19 mouse cellular contexts compared by ENCODE assay signal in genomic region chr10:95178785-95179184, GRCm38 (mm10).
DNase-seq lines count a peak whose midpoint lies in the region; ATAC-seq and TF ChIP-seq lines count a peak whose summit lies in the region.
"Had no signal": no experiment of that assay in that cellular context is flagged by ENCODE, and none has a peak within 500 bp of the region (broad histone marks: within the 10 kb centered on the region; RNA-seq: fewer than 3 reads in every experiment).

No protein-coding gene starts in this region.

- intact Hi-C loops in left cerebral cortex, postnatal 4 days (cut with DNase I): no loop called here

- no peak overlapping the region for H3K4me3 ChIP-seq in thymus, adult 2 months (ENCODE audit: control insufficient read depth, insufficient read depth, low read length)
- H3K4me3 ChIP-seq in midbrain, embryonic 10.5 days: no peak overlapping the region
- H3K4me3 ChIP-seq: embryonic facial prominence, embryonic 15.5 days; heart, embryonic 13.5 days; limb, embryonic 15.5 days had no signal

- TF ChIP-seq POLR2A in thymus, adult 2 months (IDR thresholded peaks at IDR 0.05; ENCODE audit: control insufficient read depth, extremely low read depth, insufficient read depth, low read length, poor library complexity): no peak

- H3K27me3 ChIP-seq in thymus, adult 2 months (ENCODE audit: control insufficient read depth, insufficient read depth, low read length): no peaks in the 10 kb centered on the region
- H3K27me3 ChIP-seq in midbrain, embryonic 10.5 days (ENCODE audit: low read depth, poor library complexity, severe bottlenecking): 0 out of 2 replicates have a peak, but pooled peaks cover 4% of the 10 kb centered on the region
- H3K27me3 ChIP-seq: embryonic facial prominence, embryonic 15.5 days; heart, embryonic 13.5 days; limb, embryonic 15.5 days; Patski had no signal

- peak; percentile 25 for DNase-seq in thymus, postnatal 0 days (ENCODE audit: low spot score)
- DNase-seq in thymus, adult 2 months: no peak
- DNase-seq in midbrain, embryonic 10.5 days (ENCODE audit: low spot score): no peak
- DNase-seq in testis, postnatal 10 days (ENCODE audit: low spot score): no peak
- no peak for DNase-seq in left cerebral cortex, postnatal 4 days
- DNase-seq: cerebellum, adult 11 months; forebrain, postnatal 0 days; lung, adult 2 months; right cerebral cortex, postnatal 14 days had no signal

- TF ChIP-seq CTCF in thymus, adult 2 months (IDR thresholded peaks at IDR 0.05; ENCODE audit: borderline replicate concordance, control insufficient read depth, extremely low read depth, insufficient read depth, low read length, poor library complexity): no peak

- ATAC-seq in granulocyte monocyte progenitor cell, adult 5-6 weeks (replicated peaks; ENCODE audit: poor library complexity, severe bottlenecking): peak; percentile 83
- peak; percentile 41 for ATAC-seq in monocyte, adult 5-6 weeks (replicated peaks; ENCODE audit: insufficient number of reproducible peaks, low FRiP score, low TSS enrichment, poor library complexity, severe bottlenecking)
- ATAC-seq: forebrain, postnatal 0 days; intestine, postnatal 0 days; Patski had no signal

- H3K27ac ChIP-seq in thymus, adult 2 months (ENCODE audit: control insufficient read depth, insufficient read depth, low read length): no peak overlapping the region
- no peak overlapping the region for H3K27ac ChIP-seq in midbrain, embryonic 10.5 days (replicated peaks)
- H3K27ac ChIP-seq: embryonic facial prominence, embryonic 15.5 days; heart, embryonic 13.5 days; hindbrain, embryonic 14.5 days; kidney, postnatal 0 days; limb, embryonic 15.5 days; stomach, postnatal 0 days had no signal

- H3K36me3 ChIP-seq in thymus, adult 2 months (ENCODE audit: control insufficient read depth, insufficient read depth, low read length): no peaks in the 10 kb centered on the region
- H3K36me3 ChIP-seq in midbrain, embryonic 10.5 days: no peaks in the 10 kb centered on the region
- H3K36me3 ChIP-seq: embryonic facial prominence, embryonic 15.5 days; heart, embryonic 13.5 days; limb, embryonic 15.5 days had no signal

- peaks cover 3% of the 10 kb centered on the region for H3K4me1 ChIP-seq in thymus, adult 2 months (replicated peaks; ENCODE audit: control insufficient read depth, insufficient read depth, low read length)
- H3K4me1 ChIP-seq in midbrain, embryonic 10.5 days: peaks cover 20% of the 10 kb centered on the region

- H3K9me3 ChIP-seq in midbrain, embryonic 10.5 days (replicated peaks): no peaks in the 10 kb centered on the region
- H3K9me3 ChIP-seq: embryonic facial prominence, embryonic 15.5 days; heart, embryonic 13.5 days; limb, embryonic 15.5 days had no signal

- WGBS in thymus, adult 2 months: 4% methylated on average over 4 of the region's 4 CpGs
- WGBS in midbrain, embryonic 10.5 days: 82% methylated on average over 4 of the region's 4 CpGs
